Mouse (Mus musculus) erythroblast, embryonic 14.5 days (primary cell): ENCODE results near the gene Cnpy1.

Source experiments
- GATA1 ChIP-seq: IDR thresholded peaks from 2 replicates; pipeline ENCODE4 v1.6.1; 2012; ENCODE audit warnings: low read length, inconsistent platforms, mixed read lengths
- TAL1 ChIP-seq: IDR thresholded peaks from 3 replicates; pipeline ENCODE4 v1.6.1; 2012; ENCODE audit warnings: low read length, inconsistent platforms, mixed read lengths

- TF ChIP-seq GATA1 (no peak), TAL1 (no peak)
Measured at GRCm38 (mm10) chr5:28238876-28239275, 6.7 kb downstream of the Cnpy1 start.
